Mouse (Mus musculus) ES-E14 (cell line): ENCODE measurements around the gene Gm16181. TPM values are rescaled to one million over a fixed set of nuclear protein-coding genes. Genes with fewer than 3 reads are reported as not detected.

Experiments
- DNase-seq: peaks from one replicate; pipeline ENCODE4 v3.0.0-alpha.2; 2013; ENCODE audit warnings: low read depth, low spot score
- H3K27ac ChIP-seq: 2 replicates; pipeline ENCODE4 v1.5.1; 2012; ENCODE audit warnings: low read depth, mild to moderate bottlenecking, low read length, moderate library complexity, mixed read lengths; ENCODE audit not compliant: poor library complexity, insufficient read depth, severe bottlenecking
- H3K36me3 ChIP-seq: 2 replicates; pipeline ENCODE4 v1.6.1; 2012; ENCODE audit warnings: mild to moderate bottlenecking, low read length, moderate library complexity, mixed read lengths; ENCODE audit not compliant: control insufficient read depth, poor library complexity, insufficient read depth, severe bottlenecking
- H3K4me1 ChIP-seq, 2 experiments: fragments of 150-350 bp in 1 of 2; sonication (generic) in 1 of 2; 2 replicates each; pipeline ENCODE4 v1.6.1; 2012; ENCODE audit warnings: low read length in 2 of 2, mild to moderate bottlenecking in 1 of 2, mixed read lengths in 1 of 2; ENCODE audit not compliant: control insufficient read depth in 2 of 2, insufficient read depth in 2 of 2, poor library complexity in 1 of 2
- H3K4me3 ChIP-seq, 2 experiments: fragments of 150-350 bp in 1 of 2; sonication (generic) in 1 of 2; 2 replicates each; pipeline ENCODE4 v1.5.1; 2012; ENCODE audit warnings: low read length in 2 of 2, low read depth in 1 of 2, mild to moderate bottlenecking in 1 of 2, mixed read lengths in 1 of 2; ENCODE audit not compliant: insufficient read depth in 1 of 2, poor library complexity in 1 of 2, severe bottlenecking in 1 of 2
- H3K9ac ChIP-seq: 2 replicates; pipeline ENCODE4 v1.6.1; 2012; ENCODE audit warnings: low read depth, mild to moderate bottlenecking, low read length, mixed read lengths; ENCODE audit not compliant: poor library complexity, insufficient read depth, severe bottlenecking
- H3K9me3 ChIP-seq: fragments of 150-350 bp; sonication (generic); 2 replicates; pipeline ENCODE4 v1.6.1; 2012; ENCODE audit warnings: low read depth, mild to moderate bottlenecking, low read length; ENCODE audit not compliant: control insufficient read depth, insufficient read depth
- CHD2 ChIP-seq: IDR thresholded peaks from 2 replicates; pipeline ENCODE4 v1.6.1; 2014; ENCODE audit warnings: mild to moderate bottlenecking, low read depth, low read length, inconsistent platforms
- HCFC1 ChIP-seq: IDR thresholded peaks from 2 replicates; pipeline ENCODE4 v1.6.1; 2012; ENCODE audit warnings: low read length, inconsistent platforms, borderline replicate concordance; ENCODE audit not compliant: insufficient read depth
- MAFK ChIP-seq: IDR thresholded peaks from 2 replicates; pipeline ENCODE4 v1.6.1; 2014; ENCODE audit warnings: mild to moderate bottlenecking, low read depth, low read length, inconsistent platforms; ENCODE audit not compliant: insufficient read depth
- ZC3H11A ChIP-seq: IDR thresholded peaks from 2 replicates; pipeline ENCODE4 v1.6.1; 2012; ENCODE audit warnings: low read depth, mild to moderate bottlenecking, inconsistent platforms, low read length, borderline replicate concordance
- ZNF384 ChIP-seq: IDR thresholded peaks from 2 replicates; pipeline ENCODE4 v1.6.1; 2012; ENCODE audit warnings: low read depth, low read length, inconsistent platforms
- in situ Hi-C, 2 experiments: fragments of 600-800 bp; cut with MboI; formaldehyde crosslinking; loops; one replicate each; pipeline ENCODE4 v1.15.1; 2025; ENCODE audit warnings: low sequenced_read_pairs in 2 of 2, inconsistent platforms in 1 of 2; ENCODE audit not compliant: unreplicated experiment in 2 of 2
- total RNA-seq: library from RNA; depleted of rRNA; stranded (reverse); fragments of 300-350 nt; gene quantifications from 2 replicates; pipeline ENCODE4 v1.2.3, GENCODE M21; 2012

The Gm16181 gene
- total RNA-seq, 1 experiment: not detected

DNA sequence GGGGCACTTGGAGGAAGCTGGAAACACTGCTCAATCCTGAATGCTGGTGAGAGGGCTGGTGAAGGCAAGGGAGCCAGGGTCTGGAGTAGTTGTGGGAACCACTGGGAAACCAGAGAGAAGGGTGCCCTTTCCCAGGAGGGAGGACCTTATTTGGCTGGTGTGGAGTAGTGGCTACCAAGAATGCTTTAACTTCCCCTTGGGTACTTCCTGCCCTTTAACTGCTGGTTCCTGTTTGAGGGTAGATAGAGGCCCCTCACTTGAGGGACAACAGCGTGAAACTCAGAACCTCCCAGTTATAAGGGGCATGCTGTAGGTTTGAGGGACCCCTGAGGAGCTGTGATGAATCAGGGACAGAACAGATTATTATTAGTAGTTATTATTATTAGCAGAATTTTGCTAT is 31.4 kb upstream of the Gm16181 start:
- no peaks in the 10 kb centered on the region for H3K9me3 ChIP-seq
- H3K9ac ChIP-seq: no peak overlapping the region
- no peak for TF ChIP-seq ZNF384
- no peak for TF ChIP-seq HCFC1
- TF ChIP-seq ZC3H11A: no peak
- no peak for TF ChIP-seq MAFK
- no peak for TF ChIP-seq CHD2
- no peaks in the 10 kb centered on the region for H3K36me3 ChIP-seq
- H3K27ac ChIP-seq: 0 out of 2 replicates have a peak overlapping the region, but pooled peaks have one; percentile 18
- peaks cover 7 to 32% of the 10 kb centered on the region in 2 experiments for H3K4me1 ChIP-seq
- no peak for DNase-seq
- no peak overlapping the region for H3K4me3 ChIP-seq
- in situ Hi-C loops: no loop called here

DNA sequence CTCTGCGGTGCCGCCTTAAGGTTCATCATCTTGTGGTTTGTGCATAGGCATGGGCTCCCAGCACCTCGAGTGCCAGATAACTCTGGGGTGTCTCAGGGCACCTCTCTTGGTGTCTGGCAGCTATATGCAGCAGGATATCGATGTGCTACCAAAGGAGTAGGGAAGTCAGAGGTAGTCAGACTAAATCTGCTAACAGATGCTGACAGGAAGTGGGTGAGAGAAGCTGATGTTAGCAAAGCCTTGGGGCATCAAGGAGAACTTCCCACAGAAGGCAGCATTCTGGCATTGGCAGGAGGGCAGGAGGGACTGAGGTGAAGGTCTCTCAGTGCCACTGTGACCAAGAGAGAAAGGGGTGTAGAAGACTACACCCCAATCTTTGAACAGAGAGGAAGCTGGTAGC is 30.5 kb upstream of the Gm16181 start:
- in situ Hi-C loops: no loop called here
- Histone ChIP-seq H3K4me1 (peaks cover 7 to 26% of the 10 kb centered on the region in 2 experiments), H3K9me3 (no peaks in the 10 kb centered on the region), H3K36me3 (no peaks in the 10 kb centered on the region), H3K4me3 (no peak overlapping the region), H3K9ac (no peak overlapping the region), H3K27ac (no peak overlapping the region)
- TF ChIP-seq ZNF384 (no peak), CHD2 (no peak), HCFC1 (no peak), MAFK (no peak), ZC3H11A (no peak)
- DNase-seq: no peak

DNA sequence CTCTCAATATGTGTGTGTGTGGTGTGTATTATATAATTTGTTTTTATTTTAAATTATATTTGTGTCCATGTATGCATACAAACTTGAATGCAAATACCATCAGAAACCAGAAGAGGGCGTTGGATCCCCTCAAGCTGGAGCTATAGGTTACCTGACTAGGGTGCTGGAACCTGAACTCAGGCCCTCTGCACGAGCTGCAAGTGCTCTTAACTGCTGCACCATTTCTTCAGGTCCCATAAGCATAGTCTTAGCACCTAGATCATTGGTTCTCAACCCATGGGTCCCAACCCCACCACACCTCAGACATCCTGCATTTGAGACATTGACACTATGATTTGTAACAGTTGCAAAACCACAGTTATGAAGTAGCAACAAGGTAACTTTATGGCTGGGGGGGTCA is 28.9 kb upstream of the Gm16181 start:
- Histone ChIP-seq H3K9me3 (no peaks in the 10 kb centered on the region), H3K9ac (no peak overlapping the region), H3K4me3 (no peak overlapping the region), H3K4me1 (peaks cover 4 to 20% of the 10 kb centered on the region in 2 experiments), H3K36me3 (no peaks in the 10 kb centered on the region), H3K27ac (no peak overlapping the region)
- DNase-seq: no peak
- TF ChIP-seq ZNF384: no peak
- TF ChIP-seq HCFC1: no peak
- no peak for TF ChIP-seq ZC3H11A
- in situ Hi-C loops: no loop called here

DNA sequence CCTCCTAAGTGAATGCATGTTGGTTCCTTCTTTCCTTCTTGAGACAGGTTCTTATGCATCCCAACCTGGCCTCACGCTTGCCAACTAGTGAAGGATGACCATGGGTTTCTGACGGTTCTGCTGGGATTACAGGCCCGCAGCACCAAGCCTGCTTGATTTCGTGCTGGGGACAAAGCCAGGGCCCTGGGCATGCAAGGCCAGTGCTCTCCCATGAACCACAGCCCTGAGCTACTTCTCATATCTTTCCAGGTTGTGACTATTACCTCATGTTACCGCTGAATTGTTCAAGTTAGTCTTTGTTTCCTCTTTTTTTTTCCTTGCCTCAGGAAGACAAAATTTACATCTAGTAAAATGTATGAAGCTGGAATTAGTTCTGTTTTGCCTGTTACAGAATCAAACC is 27.7 kb upstream of the Gm16181 start:
- no peaks in the 10 kb centered on the region for H3K36me3 ChIP-seq
- DNase-seq: no peak
- H3K4me3 ChIP-seq: no peak overlapping the region
- H3K27ac ChIP-seq: no peak overlapping the region
- in situ Hi-C loops: no loop called here
- H3K9me3 ChIP-seq: no peaks in the 10 kb centered on the region
- peaks cover 3 to 14% of the 10 kb centered on the region in 2 experiments for H3K4me1 ChIP-seq
- no peak overlapping the region for H3K9ac ChIP-seq
- TF ChIP-seq HCFC1 (no peak), MAFK (no peak), CHD2 (no peak), ZC3H11A (no peak), ZNF384 (no peak)
